ENCODE assay signal across 22 mouse cellular contexts in genomic region chr13:36357469-36357868, GRCm38 (mm10).
DNase-seq lines count a peak whose midpoint lies in the region; ATAC-seq lines count a peak whose summit lies in the region.
"Had no signal": no experiment of that assay in that cellular context is flagged by ENCODE, and none has a peak within 500 bp of the region (broad histone marks: within the 10 kb centered on the region; RNA-seq: fewer than 3 reads in every experiment).

No protein-coding gene starts in this region.

- DNase-seq in liver, embryonic 13.5 days, result no peak
- DNase-seq in liver, result no peak
- no peak for DNase-seq in liver, embryonic 11.5 days (ENCODE audit: low spot score)
- DNase-seq in Muller cell, postnatal 12 days (ENCODE audit: inconsistent ontology term), result no peak
- DNase-seq: adrenal gland, adult 2 months; adrenal gland, postnatal 10 days; adrenal gland, postnatal 25 days; B cell, adult 2 months; cerebellum, adult 11 months; cerebellum, adult 18-20 months; cerebellum, adult 9-10 months; cerebellum, postnatal 10 days; cerebellum, postnatal 25 days; forebrain, postnatal 0 days had no signal

- 0 out of 2 replicates have a peak, but pooled peaks have one; percentile 45 for ATAC-seq in liver, embryonic 13.5 days (ENCODE audit: low read depth)
- peak; percentile 39; the same call in 1 of the 2 replicates for ATAC-seq in liver, embryonic 16.5 days (ENCODE audit: low read depth)
- ATAC-seq in liver, embryonic 11.5 days (replicated peaks; ENCODE audit: low FRiP score), result no peak
- peak; percentile 37; the same call in 1 of the 2 replicates for ATAC-seq in megakaryocyte-erythroid progenitor cell, adult 5-6 weeks (replicated peaks; ENCODE audit: low FRiP score, low TSS enrichment, poor library complexity, severe bottlenecking)
- ATAC-seq: CD4-positive, CD25-positive, alpha-beta regulatory T cell, adult 4 months; forebrain, embryonic 13.5 days; forebrain, embryonic 15.5 days; forebrain, postnatal 0 days had no signal

- peaks cover 4% of the 10 kb centered on the region; the same call in 1 of the 2 replicates for H3K4me1 ChIP-seq in liver, embryonic 13.5 days (replicated peaks)
- no peaks in the 10 kb centered on the region; the same call in none of the 2 replicates for H3K4me1 ChIP-seq in liver, embryonic 16.5 days (ENCODE audit: control insufficient read depth, low read depth, low read length)
- H3K4me1 ChIP-seq in liver, embryonic 11.5 days (replicated peaks; ENCODE audit: control insufficient read depth, insufficient read depth, low read length), result 0 out of 2 replicates have a peak, but pooled peaks cover 4% of the 10 kb centered on the region
- H3K4me1 ChIP-seq: embryonic facial prominence, embryonic 10.5 days; embryonic facial prominence, embryonic 12.5 days; forebrain, embryonic 13.5 days; forebrain, embryonic 15.5 days had no signal

- H3K36me3 ChIP-seq in liver, embryonic 13.5 days, result no peaks in the 10 kb centered on the region
- H3K36me3 ChIP-seq in liver, embryonic 16.5 days (ENCODE audit: control insufficient read depth, insufficient read depth), result no peaks in the 10 kb centered on the region
- no peaks in the 10 kb centered on the region for H3K36me3 ChIP-seq in liver, embryonic 11.5 days (ENCODE audit: control insufficient read depth, insufficient read depth, low read length)
- H3K36me3 ChIP-seq: embryonic facial prominence, embryonic 10.5 days; embryonic facial prominence, embryonic 12.5 days; forebrain, embryonic 15.5 days had no signal

- 23% methylated on average over 4 of the region's 4 CpGs for WGBS in liver, embryonic 13.5 days (ENCODE audit: insufficient replicate concordance)
- 24% methylated on average over 4 of the region's 4 CpGs for WGBS in liver, embryonic 16.5 days (ENCODE audit: insufficient replicate concordance)
- WGBS in liver, embryonic 11.5 days, result 40% methylated on average over 4 of the region's 4 CpGs

- H3K27me3 ChIP-seq in liver, embryonic 13.5 days, result no peaks in the 10 kb centered on the region
- H3K27me3 ChIP-seq in liver, embryonic 16.5 days (ENCODE audit: control insufficient read depth, insufficient read depth, low read depth, low read length), result no peaks in the 10 kb centered on the region
- no peaks in the 10 kb centered on the region for H3K27me3 ChIP-seq in liver, embryonic 11.5 days (replicated peaks; ENCODE audit: control insufficient read depth, insufficient read depth, low read length)
- H3K27me3 ChIP-seq: CH12.LX; embryonic facial prominence, embryonic 12.5 days; forebrain, embryonic 13.5 days; forebrain, embryonic 15.5 days had no signal

- H3K4me2 ChIP-seq in liver, embryonic 13.5 days, result no peak overlapping the region
- H3K4me2 ChIP-seq in liver, embryonic 16.5 days (ENCODE audit: low read depth, low read length), result no peak overlapping the region
- H3K4me2 ChIP-seq in liver, embryonic 11.5 days, result no peak overlapping the region
- H3K4me2 ChIP-seq: embryonic facial prominence, embryonic 12.5 days; forebrain, embryonic 13.5 days; forebrain, embryonic 15.5 days had no signal

- no peak overlapping the region for H3K27ac ChIP-seq in liver, embryonic 13.5 days
- H3K27ac ChIP-seq in liver, embryonic 16.5 days (ENCODE audit: low read length), result no peak overlapping the region
- no peak overlapping the region for H3K27ac ChIP-seq in liver, embryonic 11.5 days (ENCODE audit: low read depth, low read length)
- H3K27ac ChIP-seq: embryonic facial prominence, embryonic 10.5 days; embryonic facial prominence, embryonic 12.5 days; forebrain, embryonic 13.5 days; forebrain, embryonic 15.5 days had no signal

- no peak overlapping the region for H3K4me3 ChIP-seq in liver, embryonic 13.5 days (replicated peaks)
- H3K4me3 ChIP-seq in liver, embryonic 16.5 days (ENCODE audit: low read depth, low read length), result no peak overlapping the region
- no peak overlapping the region for H3K4me3 ChIP-seq in liver, embryonic 11.5 days (ENCODE audit: low read depth, low read length)
- H3K4me3 ChIP-seq: embryonic facial prominence, embryonic 10.5 days; embryonic facial prominence, embryonic 12.5 days; forebrain, embryonic 13.5 days; forebrain, embryonic 15.5 days had no signal

- H3K9ac ChIP-seq in liver, embryonic 13.5 days, result no peak overlapping the region
- no peak overlapping the region for H3K9ac ChIP-seq in liver, embryonic 16.5 days (ENCODE audit: low read depth, low read length)
- no peak overlapping the region for H3K9ac ChIP-seq in liver, embryonic 11.5 days (ENCODE audit: low read depth, low read length)
- H3K9ac ChIP-seq: embryonic facial prominence, embryonic 12.5 days; forebrain, embryonic 13.5 days; forebrain, embryonic 15.5 days; forebrain, postnatal 0 days had no signal

- no peaks in the 10 kb centered on the region for H3K9me3 ChIP-seq in liver, embryonic 13.5 days (replicated peaks)
- H3K9me3 ChIP-seq in liver, embryonic 16.5 days (replicated peaks; ENCODE audit: control insufficient read depth, low read length), result no peaks in the 10 kb centered on the region
- no peaks in the 10 kb centered on the region for H3K9me3 ChIP-seq in liver, embryonic 11.5 days (ENCODE audit: control insufficient read depth, low read length)
- H3K9me3 ChIP-seq: embryonic facial prominence, embryonic 10.5 days; embryonic facial prominence, embryonic 12.5 days; forebrain, embryonic 13.5 days; forebrain, embryonic 15.5 days had no signal
